Mouse (Mus musculus): ENCODE data around the gene Ift57. TPM values are rescaled to one million over a fixed set of nuclear protein-coding genes. Genes with fewer than 3 reads are reported as not detected.

Gene Ift57
- polyA plus RNA-seq, 1 experiment: 3.9 TPM

GRCm38 (mm10) chr16:49761981-49762380, 62.9 kb downstream of the Ift57 start:
- no peaks in the 10 kb centered on the region; the same call in 1 of the 2 replicates for H3K36me3 ChIP-seq (ENCODE audit: control insufficient read depth, insufficient read depth, low read length)
- no peak for DNase-seq
- H3K4me1 ChIP-seq (replicated peaks; ENCODE audit: control insufficient read depth, insufficient read depth, low read length): no peaks in the 10 kb centered on the region
- 80% methylated on average over 5 of the region's 5 CpGs for WGBS
- H3K27me3 ChIP-seq (ENCODE audit: control insufficient read depth, insufficient read depth, low read length): no peaks in the 10 kb centered on the region
- TF ChIP-seq CTCF (IDR thresholded peaks at IDR 0.05; ENCODE audit: borderline replicate concordance, control insufficient read depth, extremely low read depth, insufficient read depth, low read length, poor library complexity) (no peak), POLR2A (IDR thresholded peaks at IDR 0.05; ENCODE audit: control insufficient read depth, extremely low read depth, insufficient read depth, low read length, poor library complexity) (no peak)
- no peak overlapping the region for H3K27ac ChIP-seq (ENCODE audit: control insufficient read depth, insufficient read depth, low read length)
- no peak overlapping the region for H3K4me3 ChIP-seq (ENCODE audit: control insufficient read depth, insufficient read depth, low read length)

- Histone ChIP-seq H3K27ac (ENCODE audit: control insufficient read depth, insufficient read depth, low read length) (no peak overlapping the region; the same call in 1 of the 2 replicates), H3K4me1 (replicated peaks; ENCODE audit: control insufficient read depth, insufficient read depth, low read length) (peaks cover 16% of the 10 kb centered on the region), H3K4me3 (ENCODE audit: control insufficient read depth, insufficient read depth, low read length) (no peak overlapping the region), H3K27me3 (ENCODE audit: control insufficient read depth, insufficient read depth, low read length) (no peaks in the 10 kb centered on the region), H3K36me3 (ENCODE audit: control insufficient read depth, insufficient read depth, low read length) (no peaks in the 10 kb centered on the region; the same call in 1 of the 2 replicates)
- peak; percentile 78 for DNase-seq
- no peak for TF ChIP-seq CTCF (IDR thresholded peaks at IDR 0.05; ENCODE audit: borderline replicate concordance, control insufficient read depth, extremely low read depth, insufficient read depth, low read length, poor library complexity)
- TF ChIP-seq POLR2A (IDR thresholded peaks at IDR 0.05; ENCODE audit: control insufficient read depth, extremely low read depth, insufficient read depth, low read length, poor library complexity): no peak
- WGBS: 3% methylated on average over 3 of the region's 3 CpGs
Observed at GRCm38 (mm10) chr16:49766326-49766725, 67.3 kb downstream of the Ift57 start.

DNA sequence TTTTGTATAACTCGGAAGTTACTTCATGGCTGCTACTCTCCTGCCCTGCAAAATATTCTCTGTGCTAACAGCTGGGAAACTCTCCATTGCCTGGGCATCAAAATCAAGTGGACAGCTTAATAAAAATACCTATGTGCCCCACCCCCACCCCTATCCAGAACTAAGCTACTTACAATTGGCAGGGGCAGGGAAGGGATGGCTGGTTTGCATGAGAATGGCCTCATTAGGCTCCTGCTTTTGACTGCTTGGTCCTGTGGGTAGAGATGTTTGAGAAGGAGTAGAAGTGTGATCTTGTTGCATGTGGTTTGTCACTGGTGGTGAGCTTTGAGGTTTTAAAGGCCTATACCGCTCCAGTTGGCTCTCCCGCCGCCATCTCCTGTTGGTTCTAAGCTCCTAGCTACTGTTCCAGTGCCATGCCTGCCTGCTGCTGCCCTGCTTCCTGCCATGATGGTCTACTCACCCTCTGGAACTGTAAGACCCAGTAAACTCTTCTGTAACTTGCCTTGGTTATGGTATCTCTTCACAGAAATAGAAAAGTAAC, 69.5 kb downstream of the Ift57 start:
- 63% methylated on average over 4 of the region's 4 CpGs for WGBS
- Histone ChIP-seq H3K27ac (ENCODE audit: control insufficient read depth, insufficient read depth, low read length) (peak overlapping the region; percentile 28; the same call in 1 of the 2 replicates), H3K4me1 (replicated peaks; ENCODE audit: control insufficient read depth, insufficient read depth, low read length) (peaks cover 22% of the 10 kb centered on the region)

DNA sequence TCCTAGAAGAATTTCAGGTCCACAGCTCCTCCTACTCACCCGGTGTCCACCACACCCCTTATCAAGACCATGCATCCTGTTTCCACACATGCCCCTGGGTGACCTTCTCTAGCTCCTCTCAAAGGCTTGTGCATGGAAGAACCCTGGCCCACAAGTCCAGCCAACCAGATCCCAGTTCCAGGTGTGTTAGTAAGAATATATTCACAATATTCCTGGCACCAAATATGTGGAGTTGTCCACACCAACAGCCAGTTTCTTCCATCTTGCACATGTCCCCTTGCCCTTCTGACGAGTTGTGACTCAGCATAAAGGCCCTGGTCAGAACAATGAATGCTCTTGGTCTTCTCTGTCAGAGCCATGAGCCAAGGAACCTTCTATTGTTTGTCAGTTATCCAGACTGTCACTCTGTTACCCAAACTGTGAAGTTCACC, 70.8 kb downstream of the Ift57 start:
- Histone ChIP-seq H3K27ac (ENCODE audit: control insufficient read depth, insufficient read depth, low read length) (peak overlapping the region; percentile 13; the same call in 1 of the 2 replicates), H3K4me3 (ENCODE audit: control insufficient read depth, insufficient read depth, low read length) (no peak overlapping the region), H3K36me3 (ENCODE audit: control insufficient read depth, insufficient read depth, low read length) (no peaks in the 10 kb centered on the region), H3K4me1 (replicated peaks; ENCODE audit: control insufficient read depth, insufficient read depth, low read length) (peaks cover 34% of the 10 kb centered on the region), H3K27me3 (ENCODE audit: control insufficient read depth, insufficient read depth, low read length) (no peaks in the 10 kb centered on the region)
- WGBS: 17% methylated on average over 2 of the region's 2 CpGs
- no peak for DNase-seq
- no peak for TF ChIP-seq CTCF (IDR thresholded peaks at IDR 0.05; ENCODE audit: borderline replicate concordance, control insufficient read depth, extremely low read depth, insufficient read depth, low read length, poor library complexity)
- no peak for TF ChIP-seq POLR2A (IDR thresholded peaks at IDR 0.05; ENCODE audit: control insufficient read depth, extremely low read depth, insufficient read depth, low read length, poor library complexity)

More for the DNA sequence above, 69.5 kb downstream of the Ift57 start:
- TF ChIP-seq POLR2A (IDR thresholded peaks at IDR 0.05; ENCODE audit: control insufficient read depth, extremely low read depth, insufficient read depth, low read length, poor library complexity) (no peak), CTCF (IDR thresholded peaks at IDR 0.05; ENCODE audit: borderline replicate concordance, control insufficient read depth, extremely low read depth, insufficient read depth, low read length, poor library complexity) (no peak)
- Histone ChIP-seq H3K4me3 (ENCODE audit: control insufficient read depth, insufficient read depth, low read length) (no peak overlapping the region), H3K27me3 (ENCODE audit: control insufficient read depth, insufficient read depth, low read length) (no peaks in the 10 kb centered on the region), H3K36me3 (ENCODE audit: control insufficient read depth, insufficient read depth, low read length) (no peaks in the 10 kb centered on the region; the same call in 1 of the 2 replicates)
- no peak for DNase-seq

GRCm38 (mm10) chr16:49770320-49771189, 71.5 kb downstream of the Ift57 start:
- 18% methylated on average over 12 of the region's 12 CpGs for WGBS
- H3K4me3 ChIP-seq (ENCODE audit: control insufficient read depth, insufficient read depth, low read length): no peak overlapping the region
- H3K27ac ChIP-seq (ENCODE audit: control insufficient read depth, insufficient read depth, low read length): peak overlapping the region; percentile 47
- H3K36me3 ChIP-seq (ENCODE audit: control insufficient read depth, insufficient read depth, low read length): no peaks in the 10 kb centered on the region
- H3K4me1 ChIP-seq (replicated peaks; ENCODE audit: control insufficient read depth, insufficient read depth, low read length): peaks cover 40% of the 10 kb centered on the region
- TF ChIP-seq CTCF (IDR thresholded peaks at IDR 0.05; ENCODE audit: borderline replicate concordance, control insufficient read depth, extremely low read depth, insufficient read depth, low read length, poor library complexity): no peak
- TF ChIP-seq POLR2A (IDR thresholded peaks at IDR 0.05; ENCODE audit: control insufficient read depth, extremely low read depth, insufficient read depth, low read length, poor library complexity): no peak
- H3K27me3 ChIP-seq (ENCODE audit: control insufficient read depth, insufficient read depth, low read length): no peaks in the 10 kb centered on the region
- no peak for DNase-seq

DNA sequence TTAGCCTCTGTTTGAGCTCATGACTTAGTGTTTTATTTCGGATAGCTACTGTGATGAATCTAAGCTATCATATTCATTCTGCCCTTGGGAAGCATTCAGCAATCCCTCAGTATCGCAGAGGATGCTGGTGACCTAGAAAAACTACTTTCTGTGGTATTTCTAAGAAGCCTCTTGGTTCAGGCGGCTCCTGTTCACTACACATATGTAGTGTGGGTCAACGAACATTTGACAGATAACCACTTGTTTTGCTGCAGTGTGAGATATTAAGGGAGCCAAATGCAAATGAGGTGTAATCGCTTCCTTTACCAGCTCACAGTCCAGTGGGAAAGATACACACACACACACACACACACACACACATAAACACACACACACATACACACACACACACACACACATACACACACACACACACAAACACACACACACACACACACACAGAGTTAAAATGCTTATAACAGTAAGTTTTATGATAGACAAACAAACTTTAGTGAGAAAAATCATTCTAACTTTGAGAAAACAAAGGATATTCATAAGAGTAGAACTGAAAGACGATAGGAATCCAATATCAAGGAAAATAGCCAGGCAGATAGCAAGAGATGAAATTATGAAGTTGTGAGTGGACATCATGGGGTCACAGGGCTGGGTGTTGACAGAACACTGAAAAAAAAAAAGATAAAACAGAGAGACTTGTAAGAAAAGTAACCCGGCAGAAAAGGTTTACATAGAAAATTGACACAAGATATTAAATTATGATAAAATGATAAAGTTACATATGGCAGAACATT, 72.8 kb downstream of the Ift57 start:
- WGBS: 24% methylated on average over 7 of the region's 7 CpGs
- TF ChIP-seq CTCF (IDR thresholded peaks at IDR 0.05; ENCODE audit: borderline replicate concordance, control insufficient read depth, extremely low read depth, insufficient read depth, low read length, poor library complexity) (no peak), POLR2A (IDR thresholded peaks at IDR 0.05; ENCODE audit: control insufficient read depth, extremely low read depth, insufficient read depth, low read length, poor library complexity) (no peak)
- H3K4me1 ChIP-seq (replicated peaks; ENCODE audit: control insufficient read depth, insufficient read depth, low read length): peaks cover 40% of the 10 kb centered on the region
- no peak for DNase-seq
- no peak overlapping the region; the same call in 1 of the 2 replicates for H3K27ac ChIP-seq (ENCODE audit: control insufficient read depth, insufficient read depth, low read length)
- no peaks in the 10 kb centered on the region for H3K36me3 ChIP-seq (ENCODE audit: control insufficient read depth, insufficient read depth, low read length)
- no peaks in the 10 kb centered on the region for H3K27me3 ChIP-seq (ENCODE audit: control insufficient read depth, insufficient read depth, low read length)
- no peak overlapping the region for H3K4me3 ChIP-seq (ENCODE audit: control insufficient read depth, insufficient read depth, low read length)
